Mouse (Mus musculus) erythroblast, embryonic 14.5 days (primary cell): ENCODE measurements around the gene Lpp.

Source experiments
- GATA1 ChIP-seq: IDR thresholded peaks from 2 replicates; pipeline ENCODE4 v1.6.1; 2012; ENCODE audit warnings: low read length, inconsistent platforms, mixed read lengths
- TAL1 ChIP-seq: IDR thresholded peaks from 3 replicates; pipeline ENCODE4 v1.6.1; 2012; ENCODE audit warnings: low read length, inconsistent platforms, mixed read lengths

- no peak for TF ChIP-seq GATA1
- TF ChIP-seq TAL1 = no peak
Observed at GRCm38 (mm10) chr16:24645906-24646603, 252.7 kb downstream of the Lpp start.
